Mouse (Mus musculus): ENCODE measurements around the gene Olfr1415. TPM values are rescaled to one million over a fixed set of nuclear protein-coding genes. Genes with fewer than 3 reads are reported as not detected.

Gene Olfr1415
- total RNA-seq, 2 experiments from 2014 or later: not detected

Small RNA genes lying within 50 kb of the gene (microRNA-seq; reads per million reads assigned to microRNA genes)
- 5.2 to 6.1 reads per million in 2 experiments for gene Mir6900

Other genes with a start within 250 kb of the Olfr1415 start
- 100 to 1,000 TPM; 222 to 250 TPM for gene Ndufa10, start 22.2 kb downstream of the Olfr1415 start, total RNA-seq (2021)
- gene Olfr1416, start 11.0 kb downstream of the Olfr1415 start, total RNA-seq (2021): not detected
- gene Olfr1414, start 22.6 kb upstream of the Olfr1415 start, total RNA-seq (2021): not detected
- gene Olfr1413, start 75.2 kb upstream of the Olfr1415 start, total RNA-seq (2021): not detected
- gene Olfr1412, start 89.7 kb upstream of the Olfr1415 start, total RNA-seq (2021): not detected
- not detected for gene Olfr1411, start 98.3 kb upstream of the Olfr1415 start, total RNA-seq (2021)
- not detected for gene Olfr1410, start 109.7 kb upstream of the Olfr1415 start, total RNA-seq (2021)
- not detected for gene Olfr12, start 121.7 kb upstream of the Olfr1415 start, total RNA-seq (2021)
- 100 to 1,000 TPM; 214 to 225 TPM for gene Cops9, start 145.9 kb upstream of the Olfr1415 start, total RNA-seq (2021)
- gene Otos, start 152.7 kb upstream of the Olfr1415 start, total RNA-seq (2021): not detected

All from left cerebral cortex, adult 18-20 months (tissue).